Mouse (Mus musculus) neural tube, embryonic 11.5 days (tissue): ENCODE results near the gene Fermt3. TPM values are rescaled to one million over a fixed set of nuclear protein-coding genes. Genes with fewer than 3 reads are reported as not detected.

Experiments used
- ATAC-seq: fragments of 200-750 bp; cut with Nextera tagmentation; 2 replicates; pipeline ENCODE4 v1.8.0; 2017; ENCODE audit warnings: moderate number of reproducible peaks, mild to moderate bottlenecking, moderate TSS enrichment, moderate library complexity; ENCODE audit not compliant: insufficient read depth, low FRiP score, low TSS enrichment
- DNase-seq: peaks from one replicate; pipeline ENCODE4 v3.0.0-alpha.2; 2015; ENCODE audit warnings: low spot score
- H3K27ac ChIP-seq: fragments of 300-500 bp; sonication (generic); 2 replicates; pipeline ENCODE4 v1.5.1; 2014; ENCODE audit warnings: low read depth, mild to moderate bottlenecking, low read length
- H3K27me3 ChIP-seq: fragments of 300-500 bp; sonication (generic); 2 replicates; pipeline ENCODE4 v1.6.1; 2014; ENCODE audit warnings: mild to moderate bottlenecking, low read length, mixed read lengths; ENCODE audit not compliant: control insufficient read depth, insufficient read depth
- H3K36me3 ChIP-seq: fragments of 300-500 bp; sonication (generic); 2 replicates; pipeline ENCODE4 v1.6.1; 2014; ENCODE audit warnings: mild to moderate bottlenecking, low read length, moderate library complexity, mixed read lengths; ENCODE audit not compliant: control insufficient read depth, insufficient read depth
- H3K4me1 ChIP-seq: fragments of 300-500 bp; sonication (generic); 2 replicates; pipeline ENCODE4 v1.6.1; 2014; ENCODE audit warnings: low read length, mixed read lengths; ENCODE audit not compliant: control insufficient read depth, insufficient read depth
- H3K4me2 ChIP-seq: fragments of 300-500 bp; sonication (generic); 2 replicates; pipeline ENCODE4 v1.6.1; 2014; ENCODE audit warnings: low read depth, mild to moderate bottlenecking, moderate library complexity
- H3K4me3 ChIP-seq: fragments of 300-500 bp; sonication (generic); 2 replicates; pipeline ENCODE4 v1.5.1; 2014; ENCODE audit warnings: low read depth, low read length
- H3K9ac ChIP-seq: fragments of 300-500 bp; sonication (generic); 2 replicates; pipeline ENCODE4 v1.6.1; 2014; ENCODE audit warnings: mild to moderate bottlenecking, low read length
- H3K9me3 ChIP-seq: fragments of 300-500 bp; sonication (generic); 2 replicates; pipeline ENCODE4 v1.6.1; 2016; ENCODE audit warnings: low read length; ENCODE audit not compliant: control insufficient read depth
- WGBS: fragments of 180-500 bp; shearing (Covaris S2); extraction: QIAGEN DNeasy Blood & Tissue Kit; methylation state at CpG from one replicate; pipeline ENCODE4 v1.1.7; 2014; 5-methylcytosine and 5-hydroxymethylcytosine counted together
- polyA plus RNA-seq: library from polyadenylated mRNA; unstranded; fragments of >200 nt; fragmentation: Nextera tagmentation; extraction: Ambion mirVana; gene quantifications from 2 replicates; pipeline ENCODE4 v1.2.1, GENCODE M21; 2014

Gene Fermt3
- polyA plus RNA-seq, 1 experiment from 2014 or later = 8.8 TPM

- Histone ChIP-seq H3K36me3 (peaks cover 33% of the 10 kb centered on the region), H3K9me3 (no peaks in the 10 kb centered on the region), H3K4me3 (no peak overlapping the region), H3K9ac (no peak overlapping the region), H3K27me3 (no peaks in the 10 kb centered on the region), H3K4me2 (0 out of 2 replicates have a peak overlapping the region, but pooled peaks have one; percentile 2), H3K27ac (no peak overlapping the region), H3K4me1 (no peaks in the 10 kb centered on the region)
- DNase-seq = no peak
- no peak for ATAC-seq
- 92% methylated on average over 11 of the region's 11 CpGs for WGBS
Observed at GRCm38 (mm10) chr19:7018546-7018945, 723 bp downstream of the Fermt3 start.

DNA sequence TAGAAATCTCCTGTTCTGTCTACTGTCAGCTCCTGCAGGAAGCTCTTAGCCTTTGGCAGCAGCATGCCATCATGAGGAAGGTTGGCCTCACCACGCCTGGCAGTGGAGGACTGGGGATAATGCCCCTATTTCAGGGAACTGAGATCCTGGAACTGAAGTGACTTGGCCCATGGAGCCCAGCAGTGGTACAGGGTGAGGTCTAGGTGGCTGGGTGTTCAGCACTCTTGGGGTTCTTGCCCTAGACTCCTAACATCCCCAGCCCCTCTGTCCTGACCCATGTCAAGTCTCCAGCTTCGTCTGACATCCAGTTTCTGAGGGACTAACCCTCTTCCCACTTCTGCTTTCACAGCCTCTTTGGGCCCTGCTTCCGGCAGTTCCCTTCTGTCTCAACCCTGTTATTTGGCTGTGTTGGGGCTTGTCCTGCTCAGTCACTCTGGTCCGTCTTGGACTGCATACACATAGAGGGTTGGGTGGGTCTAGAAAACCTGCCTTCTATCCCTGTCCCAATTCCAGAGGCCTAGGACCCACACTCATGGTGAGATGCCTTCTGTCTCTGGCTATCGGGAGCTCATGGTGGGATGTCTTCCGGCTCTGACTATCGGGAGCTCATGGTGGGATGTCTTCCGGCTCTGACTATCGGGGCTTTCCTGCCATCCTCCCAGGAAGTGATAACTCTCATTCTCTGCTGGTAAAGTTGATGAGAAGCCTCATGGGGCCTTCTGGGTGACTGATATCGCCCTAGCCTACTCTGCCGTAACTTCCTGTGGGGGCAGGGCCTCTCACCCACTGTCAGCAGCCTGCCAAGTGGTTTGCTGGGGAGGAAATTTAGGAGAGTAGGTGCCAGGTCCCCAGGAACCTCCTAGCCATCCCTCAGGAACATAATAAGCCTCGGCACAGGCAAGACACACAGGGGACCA is 1.5 kb downstream of the Fermt3 start:
- Histone ChIP-seq H3K27ac (no peak overlapping the region), H3K27me3 (no peaks in the 10 kb centered on the region)
- 85% methylated on average over 12 of the region's 12 CpGs for WGBS

DNA sequence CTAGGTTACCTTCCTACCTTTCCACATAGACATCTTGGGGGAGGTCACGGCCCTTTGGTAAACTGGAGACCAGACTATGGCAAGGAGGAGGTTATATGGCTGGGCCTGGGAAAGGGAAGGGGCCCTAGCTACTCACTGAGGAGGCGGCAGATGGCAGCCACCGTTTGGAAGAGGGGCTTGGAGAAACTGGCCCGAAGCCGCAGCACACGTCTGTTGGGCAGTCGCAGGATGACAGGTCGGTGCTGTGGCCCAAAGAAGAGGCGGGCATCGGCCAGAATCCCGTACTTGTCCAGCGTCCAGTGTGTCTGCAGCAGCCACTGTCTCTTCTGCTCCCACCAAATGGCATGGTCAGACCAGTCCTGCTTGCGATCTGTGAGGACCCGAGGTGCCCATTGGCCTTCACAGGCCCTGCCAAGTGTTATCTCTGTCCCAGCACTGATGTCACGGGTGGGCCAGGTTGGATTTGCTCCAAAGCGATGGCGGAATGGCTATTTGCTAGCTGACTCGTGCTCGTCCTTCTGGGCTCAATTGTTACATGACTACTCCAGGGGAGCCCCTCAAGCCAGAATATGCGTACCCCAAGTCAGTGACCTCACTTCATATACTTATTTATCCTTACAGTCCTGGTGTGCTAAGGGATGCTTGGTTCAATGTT is 4.7 kb downstream of the Fermt3 start:
- Histone ChIP-seq H3K9me3 (no peaks in the 10 kb centered on the region), H3K36me3 (peaks cover 5% of the 10 kb centered on the region)

More for the DNA sequence above, 1.5 kb downstream of the Fermt3 start:
- Histone ChIP-seq H3K36me3 (peaks cover 29% of the 10 kb centered on the region), H3K4me3 (no peak overlapping the region), H3K4me1 (no peaks in the 10 kb centered on the region), H3K4me2 (no peak overlapping the region), H3K9ac (no peak overlapping the region), H3K9me3 (no peaks in the 10 kb centered on the region)
- ATAC-seq (no peak), DNase-seq (no peak)

DNA sequence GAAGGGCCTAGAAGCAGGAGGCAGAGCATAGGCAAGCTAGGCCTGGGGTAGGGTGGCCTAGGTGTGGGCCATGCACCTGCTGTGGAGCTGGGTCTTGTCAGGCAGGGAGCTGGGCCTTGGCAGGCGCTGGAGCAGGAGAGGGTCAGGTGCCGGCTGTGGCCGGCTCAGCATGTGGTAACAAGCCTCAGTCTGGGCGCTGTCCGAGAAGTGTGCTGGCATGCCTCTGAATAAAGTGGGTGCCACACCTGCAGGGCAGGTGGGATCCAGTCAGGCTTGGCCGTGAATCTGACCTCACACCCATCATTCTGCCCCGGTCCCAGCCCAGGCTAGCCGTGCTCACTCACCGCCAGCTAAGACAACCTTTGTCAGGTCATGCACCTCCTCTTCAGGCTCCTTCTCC is 5.3 kb downstream of the Fermt3 start:
- H3K9ac ChIP-seq = no peak overlapping the region
- no peak overlapping the region for H3K4me3 ChIP-seq

More for the DNA sequence above, 4.7 kb downstream of the Fermt3 start:
- WGBS = 90% methylated on average over 20 of the region's 20 CpGs
- Histone ChIP-seq H3K9ac (no peak overlapping the region), H3K4me1 (no peaks in the 10 kb centered on the region), H3K4me3 (no peak overlapping the region), H3K4me2 (no peak overlapping the region), H3K27ac (no peak overlapping the region), H3K27me3 (no peaks in the 10 kb centered on the region)
- no peak for DNase-seq
- no peak for ATAC-seq

DNA sequence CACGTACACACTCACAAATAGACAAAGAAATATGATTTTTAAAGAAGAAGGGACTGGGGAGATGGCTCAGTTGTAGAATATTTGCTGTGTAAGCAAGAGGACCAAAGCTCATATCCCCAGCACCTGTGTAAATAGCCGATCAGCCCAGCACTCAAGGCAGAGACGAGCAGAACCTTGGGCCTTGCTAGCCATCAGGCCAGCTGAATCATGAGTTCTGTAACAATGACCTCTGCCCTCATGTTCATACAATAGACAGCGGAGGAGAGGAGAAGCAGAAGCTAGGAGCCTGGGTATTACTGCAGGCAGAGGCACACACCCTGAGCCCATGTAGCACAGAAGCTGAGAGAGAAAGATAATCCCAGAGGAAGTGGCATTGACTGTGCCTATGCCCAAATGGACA is 6.8 kb downstream of the Fermt3 start:
- Histone ChIP-seq H3K4me2 (no peak overlapping the region), H3K9me3 (no peaks in the 10 kb centered on the region), H3K4me3 (no peak overlapping the region), H3K27me3 (no peaks in the 10 kb centered on the region), H3K36me3 (peaks cover 2% of the 10 kb centered on the region), H3K4me1 (no peaks in the 10 kb centered on the region), H3K9ac (no peak overlapping the region), H3K27ac (no peak overlapping the region)
- 65% methylated on average over 4 of the region's 4 CpGs for WGBS
- ATAC-seq = no peak
- no peak for DNase-seq

More for the DNA sequence above, 5.3 kb downstream of the Fermt3 start:
- DNase-seq (no peak), ATAC-seq (no peak)
- no peak overlapping the region for H3K27ac ChIP-seq
- H3K9me3 ChIP-seq = no peaks in the 10 kb centered on the region
- H3K36me3 ChIP-seq = peaks cover 4% of the 10 kb centered on the region
- WGBS = 85% methylated on average over 9 of the region's 9 CpGs
- H3K4me1 ChIP-seq = no peaks in the 10 kb centered on the region
- no peak overlapping the region for H3K4me2 ChIP-seq
- no peaks in the 10 kb centered on the region for H3K27me3 ChIP-seq

DNA sequence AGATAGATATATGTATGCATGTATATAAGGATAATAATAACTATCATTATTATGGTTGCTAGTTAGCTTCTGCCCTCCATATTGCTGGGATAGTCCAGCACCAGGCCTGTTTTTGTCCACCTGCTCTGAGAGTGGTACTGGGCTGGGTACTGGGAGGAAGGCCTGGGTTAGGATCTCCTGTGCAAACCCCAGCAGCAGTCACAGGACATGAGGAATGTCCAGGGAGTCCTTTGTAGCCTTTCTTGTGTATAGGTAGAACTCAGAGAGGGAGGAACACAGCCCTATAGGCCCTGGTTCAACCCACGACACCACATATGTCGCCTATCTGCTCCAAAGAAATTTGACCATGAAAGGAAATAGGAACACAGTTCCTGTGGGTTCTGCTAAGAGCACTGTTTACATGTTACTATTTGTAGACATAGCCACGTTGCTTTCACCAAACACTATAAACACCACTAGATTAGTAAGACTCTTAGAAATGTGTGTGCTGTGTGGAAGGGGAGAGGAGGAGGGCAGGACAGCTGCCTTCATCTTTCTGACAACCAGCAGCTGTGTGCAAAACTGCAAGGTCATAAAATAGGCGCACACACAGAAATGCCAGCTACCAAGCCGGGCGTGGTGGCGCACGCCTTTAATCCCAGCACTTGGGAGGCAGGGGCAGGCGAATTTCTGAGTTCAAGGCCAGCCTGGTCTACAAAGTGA is 12.2 kb downstream of the Fermt3 start:
- no peaks in the 10 kb centered on the region for H3K9me3 ChIP-seq
- ATAC-seq (no peak), DNase-seq (no peak)
- no peaks in the 10 kb centered on the region for H3K27me3 ChIP-seq
- no peaks in the 10 kb centered on the region for H3K4me1 ChIP-seq
- no peak overlapping the region for H3K4me2 ChIP-seq
- no peak overlapping the region for H3K9ac ChIP-seq
- no peak overlapping the region for H3K4me3 ChIP-seq
- no peak overlapping the region for H3K27ac ChIP-seq
- 86% methylated on average over 9 of the region's 9 CpGs for WGBS
- no peaks in the 10 kb centered on the region for H3K36me3 ChIP-seq

GRCm38 (mm10) chr19:6999360-7000063 is 19.8 kb downstream of the Fermt3 start:
- Histone ChIP-seq H3K4me3 (no peak overlapping the region), H3K27me3 (no peaks in the 10 kb centered on the region), H3K4me2 (no peak overlapping the region), H3K4me1 (peaks cover 16% of the 10 kb centered on the region), H3K9ac (no peak overlapping the region), H3K36me3 (peaks cover 4% of the 10 kb centered on the region; the same call in 1 of the 2 replicates), H3K27ac (no peak overlapping the region), H3K9me3 (no peaks in the 10 kb centered on the region)
- ATAC-seq (no peak), DNase-seq (no peak)
- 94% methylated on average over 19 of the region's 19 CpGs for WGBS

DNA sequence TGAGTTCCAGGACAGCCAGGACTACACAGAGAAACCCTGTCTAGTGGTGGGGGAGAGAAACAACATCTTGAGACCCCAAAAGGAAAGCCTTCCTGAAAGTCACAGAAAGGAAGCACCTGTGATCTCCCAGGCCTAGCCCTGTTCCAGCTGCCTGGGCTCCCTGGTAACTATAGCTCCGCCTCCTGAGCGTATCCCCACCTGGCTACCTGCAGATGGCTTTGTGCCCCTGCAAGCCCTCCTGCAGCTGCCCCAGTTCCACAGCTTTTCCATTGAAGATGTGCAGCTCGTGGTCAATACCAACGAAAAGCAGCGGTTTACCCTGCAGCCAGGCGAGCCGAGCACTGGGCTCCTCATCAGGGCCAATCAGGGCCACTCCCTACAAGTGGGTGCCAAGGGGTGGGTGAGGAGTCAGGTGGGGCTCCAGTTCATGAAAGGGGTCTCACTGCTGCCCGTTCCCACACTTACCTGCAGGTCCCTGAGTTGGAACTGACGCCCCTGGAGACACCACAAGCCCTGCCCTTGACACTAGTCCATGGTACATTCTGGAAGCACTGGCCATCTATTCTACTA is 21.5 kb downstream of the Fermt3 start:
- WGBS = 80% methylated on average over 9 of the region's 9 CpGs
- Histone ChIP-seq H3K27me3 (no peaks in the 10 kb centered on the region), H3K9ac (no peak overlapping the region), H3K4me1 (peaks cover 19% of the 10 kb centered on the region), H3K27ac (no peak overlapping the region), H3K9me3 (no peaks in the 10 kb centered on the region), H3K4me2 (no peak overlapping the region), H3K4me3 (no peak overlapping the region), H3K36me3 (peaks cover 4% of the 10 kb centered on the region; the same call in 1 of the 2 replicates)
- DNase-seq (no peak), ATAC-seq (no peak)
